Mouse (Mus musculus): Measurements from ENCODE around the gene Gng12. TPM values are rescaled to one million over a fixed set of nuclear protein-coding genes. Genes with fewer than 3 reads are reported as not detected.
"Not testable (repeated sequence)": the region's sequence is repeated elsewhere in the genome, so short reads cannot be mapped to it uniquely, and the experiment has no call there.

Gene Gng12
- polyA plus RNA-seq, 1 experiment = 54.0 TPM

DNA sequence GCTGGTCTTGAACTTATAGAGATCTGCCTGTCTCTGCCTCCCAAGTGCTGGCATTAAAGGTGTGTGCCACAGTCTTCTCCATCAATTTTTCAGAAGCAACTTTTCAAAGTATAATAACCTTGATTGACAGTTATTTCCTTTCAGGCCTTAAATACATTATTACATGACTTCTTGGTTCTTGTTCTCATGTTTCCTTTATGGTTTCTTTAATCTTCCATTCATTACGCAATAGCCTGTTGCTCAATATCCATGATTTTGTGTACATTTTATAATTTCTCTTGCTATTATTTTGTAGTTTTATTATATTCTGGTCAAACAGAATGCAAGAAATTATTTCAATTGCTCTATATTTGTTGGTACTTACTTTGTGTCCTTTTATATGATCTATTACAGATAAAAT lies 29.9 kb upstream of the Gng12 start:
- H3K9me3 ChIP-seq (replicated peaks; ENCODE audit: control insufficient read depth, insufficient read depth, low read length, poor library complexity, severe bottlenecking) = no peaks in the 10 kb centered on the region
- H3K4me1 ChIP-seq (ENCODE audit: control insufficient read depth, insufficient read depth, low read length) = no peaks in the 10 kb centered on the region
- no peaks in the 10 kb centered on the region for H3K27me3 ChIP-seq (ENCODE audit: control insufficient read depth, insufficient read depth, low read length, poor library complexity, severe bottlenecking)
- no peak overlapping the region for H3K4me3 ChIP-seq (ENCODE audit: low read depth, low read length)
- TF ChIP-seq EP300 (IDR thresholded peaks at IDR 0.05; ENCODE audit: insufficient read depth, low read depth, low read length) = no peak
- no peak for TF ChIP-seq POLR2A (IDR thresholded peaks at IDR 0.05; ENCODE audit: insufficient read depth, low read length)
- TF ChIP-seq CTCF (IDR thresholded peaks at IDR 0.05; ENCODE audit: low read depth, low read length) = no peak
- no peak overlapping the region for H3K27ac ChIP-seq (ENCODE audit: insufficient read depth, low read length)
- no peaks in the 10 kb centered on the region for H3K36me3 ChIP-seq (ENCODE audit: control insufficient read depth, insufficient read depth, low read length, poor library complexity, severe bottlenecking)
- no peak overlapping the region for H3K9ac ChIP-seq (ENCODE audit: low read depth, poor library complexity, severe bottlenecking)

DNA sequence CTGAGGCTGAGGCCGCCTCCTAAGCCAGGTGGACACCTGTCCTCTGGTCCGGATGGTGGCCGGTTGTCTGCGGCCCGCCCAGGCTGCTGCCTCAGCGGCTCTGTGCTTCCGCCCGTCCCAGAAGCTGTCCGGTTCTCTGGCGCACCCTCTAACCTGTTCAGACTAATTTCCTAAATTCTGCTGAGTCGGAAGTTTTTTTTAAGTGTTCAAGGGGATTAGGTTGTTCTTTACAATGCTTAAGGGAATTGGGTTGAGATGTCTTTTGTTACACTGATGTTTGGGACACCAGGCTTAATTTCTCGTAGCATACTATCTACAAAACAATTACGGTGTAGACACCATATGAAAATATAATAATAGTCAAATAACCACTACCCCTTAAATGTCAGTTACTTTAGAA lies 19.1 kb upstream of the Gng12 start:
- not testable (repeated sequence) for H3K4me1 ChIP-seq (ENCODE audit: control insufficient read depth, insufficient read depth, low read length); H3K27ac ChIP-seq (ENCODE audit: insufficient read depth, low read length); H3K4me3 ChIP-seq (ENCODE audit: low read depth, low read length); H3K9me3 ChIP-seq (replicated peaks; ENCODE audit: control insufficient read depth, insufficient read depth, low read length, poor library complexity, severe bottlenecking); H3K9ac ChIP-seq (ENCODE audit: low read depth, poor library complexity, severe bottlenecking); H3K36me3 ChIP-seq (ENCODE audit: control insufficient read depth, insufficient read depth, low read length, poor library complexity, severe bottlenecking); H3K27me3 ChIP-seq (ENCODE audit: control insufficient read depth, insufficient read depth, low read length, poor library complexity, severe bottlenecking)

DNA sequence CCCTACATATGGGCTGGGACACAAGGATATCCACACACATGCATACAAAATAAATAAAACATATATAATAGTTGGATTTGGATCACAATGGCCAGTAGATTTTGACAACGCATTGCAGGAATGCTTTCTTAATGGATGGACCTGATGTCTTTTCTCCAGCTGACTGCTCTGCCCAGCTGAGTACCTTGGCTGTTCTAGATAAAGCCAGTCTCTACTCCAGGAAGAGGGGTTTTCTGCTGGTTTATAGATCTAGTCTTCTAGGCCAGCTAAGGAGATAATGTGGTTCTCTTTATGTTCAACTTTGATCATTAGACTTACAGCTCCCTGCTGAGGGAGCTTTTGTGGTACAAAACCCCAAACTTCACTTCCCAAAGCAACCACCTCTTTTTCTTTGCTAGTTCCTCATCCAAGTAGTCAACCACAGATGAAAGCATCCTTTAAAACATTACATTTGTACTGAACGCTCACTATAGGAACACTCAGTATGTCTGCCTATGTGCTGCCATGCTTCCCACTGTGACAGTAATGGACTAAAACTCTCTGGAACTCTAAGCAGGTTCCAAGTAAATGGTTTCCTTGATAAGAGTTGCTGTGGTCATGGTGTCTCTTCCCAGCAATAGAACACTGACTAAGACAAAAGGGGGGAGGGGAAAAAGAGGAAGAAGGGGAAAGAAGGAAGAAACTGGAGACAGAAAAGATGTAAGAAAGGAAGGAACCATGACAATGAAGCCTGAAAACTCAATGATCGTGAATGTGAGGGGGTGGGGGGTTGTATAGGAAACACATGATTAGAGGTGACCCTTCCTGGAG lies 5.6 kb upstream of the Gng12 start:
- Histone ChIP-seq H3K9ac (ENCODE audit: low read depth, poor library complexity, severe bottlenecking) (no peak overlapping the region), H3K27me3 (ENCODE audit: control insufficient read depth, insufficient read depth, low read length, poor library complexity, severe bottlenecking) (no peaks in the 10 kb centered on the region; the same call in none of the 2 replicates), H3K4me3 (ENCODE audit: low read depth, low read length) (no peak overlapping the region), H3K36me3 (ENCODE audit: control insufficient read depth, insufficient read depth, low read length, poor library complexity, severe bottlenecking) (no peaks in the 10 kb centered on the region), H3K4me1 (ENCODE audit: control insufficient read depth, insufficient read depth, low read length) (no peaks in the 10 kb centered on the region), H3K9me3 (replicated peaks; ENCODE audit: control insufficient read depth, insufficient read depth, low read length, poor library complexity, severe bottlenecking) (no peaks in the 10 kb centered on the region), H3K27ac (ENCODE audit: insufficient read depth, low read length) (no peak overlapping the region)
- no peak for TF ChIP-seq EP300 (IDR thresholded peaks at IDR 0.05; ENCODE audit: insufficient read depth, low read depth, low read length)
- no peak for TF ChIP-seq CTCF (IDR thresholded peaks at IDR 0.05; ENCODE audit: low read depth, low read length)
- no peak for TF ChIP-seq POLR2A (IDR thresholded peaks at IDR 0.05; ENCODE audit: insufficient read depth, low read length)

DNA sequence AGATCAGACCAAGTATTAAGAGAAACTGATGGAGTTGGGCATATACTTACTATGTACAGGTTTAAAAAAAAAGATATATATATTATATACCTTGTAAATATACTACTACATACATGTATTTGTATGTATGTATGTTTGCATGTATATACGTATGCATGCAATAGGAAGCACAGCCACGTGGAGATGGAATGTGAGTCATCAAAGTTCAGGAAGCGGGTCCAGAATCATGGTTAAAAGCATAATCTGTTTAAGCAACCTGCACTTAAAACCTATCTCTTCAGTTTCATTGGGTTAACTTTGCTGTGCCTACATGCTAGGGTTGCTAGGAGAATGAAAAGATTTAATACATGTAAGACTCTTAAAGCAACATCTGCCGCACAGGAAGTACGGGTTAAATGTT lies 2.2 kb upstream of the Gng12 start:
- Histone ChIP-seq H3K36me3 (ENCODE audit: control insufficient read depth, insufficient read depth, low read length, poor library complexity, severe bottlenecking) (no peaks in the 10 kb centered on the region), H3K27me3 (ENCODE audit: control insufficient read depth, insufficient read depth, low read length, poor library complexity, severe bottlenecking) (no peaks in the 10 kb centered on the region; the same call in none of the 2 replicates), H3K4me3 (ENCODE audit: low read depth, low read length) (no peak overlapping the region), H3K9me3 (replicated peaks; ENCODE audit: control insufficient read depth, insufficient read depth, low read length, poor library complexity, severe bottlenecking) (no peaks in the 10 kb centered on the region), H3K9ac (ENCODE audit: low read depth, poor library complexity, severe bottlenecking) (no peak overlapping the region), H3K27ac (ENCODE audit: insufficient read depth, low read length) (no peak overlapping the region), H3K4me1 (ENCODE audit: control insufficient read depth, insufficient read depth, low read length) (no peaks in the 10 kb centered on the region)
- TF ChIP-seq EP300 (IDR thresholded peaks at IDR 0.05; ENCODE audit: insufficient read depth, low read depth, low read length) (no peak), POLR2A (IDR thresholded peaks at IDR 0.05; ENCODE audit: insufficient read depth, low read length) (no peak), CTCF (IDR thresholded peaks at IDR 0.05; ENCODE audit: low read depth, low read length) (no peak)

DNA sequence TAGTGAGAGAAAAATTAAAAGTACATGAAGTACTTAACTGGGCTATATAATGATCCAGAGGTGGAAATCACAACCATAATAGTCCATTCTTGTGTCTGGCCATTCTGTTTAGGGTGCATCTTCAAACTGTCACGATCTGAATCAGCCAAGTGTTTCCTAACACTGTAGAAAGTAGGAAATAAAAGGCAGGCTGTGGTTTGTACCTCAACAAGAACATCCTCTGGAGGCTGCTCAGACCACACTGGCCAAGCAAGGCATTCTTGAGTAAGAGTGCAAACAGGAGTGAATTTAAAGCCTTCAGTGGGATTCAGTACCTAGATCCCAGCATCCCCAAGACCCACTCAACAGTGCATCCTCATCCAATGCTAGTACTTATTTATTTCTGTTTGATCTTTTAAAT lies 1.2 kb upstream of the Gng12 start:
- Histone ChIP-seq H3K36me3 (ENCODE audit: control insufficient read depth, insufficient read depth, low read length, poor library complexity, severe bottlenecking) (no peaks in the 10 kb centered on the region), H3K4me3 (ENCODE audit: low read depth, low read length) (no peak overlapping the region), H3K9ac (ENCODE audit: low read depth, poor library complexity, severe bottlenecking) (no peak overlapping the region), H3K27ac (ENCODE audit: insufficient read depth, low read length) (no peak overlapping the region), H3K9me3 (replicated peaks; ENCODE audit: control insufficient read depth, insufficient read depth, low read length, poor library complexity, severe bottlenecking) (no peaks in the 10 kb centered on the region), H3K27me3 (ENCODE audit: control insufficient read depth, insufficient read depth, low read length, poor library complexity, severe bottlenecking) (no peaks in the 10 kb centered on the region; the same call in none of the 2 replicates), H3K4me1 (ENCODE audit: control insufficient read depth, insufficient read depth, low read length) (no peaks in the 10 kb centered on the region)
- TF ChIP-seq CTCF (IDR thresholded peaks at IDR 0.05; ENCODE audit: low read depth, low read length) (no peak), EP300 (IDR thresholded peaks at IDR 0.05; ENCODE audit: insufficient read depth, low read depth, low read length) (no peak), POLR2A (IDR thresholded peaks at IDR 0.05; ENCODE audit: insufficient read depth, low read length) (no peak)

DNA sequence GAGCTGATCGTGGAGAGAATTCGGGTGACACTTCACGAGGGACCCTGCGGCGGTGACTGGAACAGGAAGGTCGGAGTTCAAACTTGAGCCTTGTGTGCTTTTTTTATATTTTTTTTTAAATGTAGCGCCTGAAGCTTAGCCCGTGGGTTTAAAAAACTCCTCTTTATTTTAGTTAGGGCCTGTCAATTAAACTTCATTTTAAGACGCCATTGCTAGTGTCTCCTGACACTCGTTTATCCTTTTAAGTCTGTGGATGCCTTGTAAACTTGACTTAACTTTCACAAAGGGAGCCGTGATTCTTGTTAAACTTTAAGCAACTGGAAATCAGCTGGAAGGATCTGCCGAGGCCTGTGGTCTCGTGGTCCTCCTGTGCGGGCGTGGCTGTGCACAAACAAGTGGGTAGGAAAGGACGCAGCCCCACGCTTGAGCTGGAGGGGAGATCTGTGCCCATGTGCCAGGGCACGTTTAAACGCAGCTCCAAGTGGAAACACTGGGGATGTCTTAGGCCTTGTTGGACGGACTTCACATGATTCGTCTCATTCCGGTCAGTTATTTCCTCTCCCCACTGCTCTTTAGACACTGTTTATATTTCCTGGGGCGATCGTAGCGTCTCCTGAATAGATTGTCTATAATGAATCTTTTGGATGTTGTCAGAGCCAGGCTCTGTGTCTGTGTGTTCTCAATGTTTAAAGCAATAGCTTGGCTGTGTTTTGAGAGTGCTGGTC lies 886 bp downstream of the Gng12 start:
- peak overlapping the region; percentile 93 for H3K9ac ChIP-seq (ENCODE audit: low read depth, poor library complexity, severe bottlenecking)
- no peaks in the 10 kb centered on the region for H3K36me3 ChIP-seq (ENCODE audit: control insufficient read depth, insufficient read depth, low read length, poor library complexity, severe bottlenecking)
- TF ChIP-seq CTCF (IDR thresholded peaks at IDR 0.05; ENCODE audit: low read depth, low read length) (no peak), POLR2A (IDR thresholded peaks at IDR 0.05; ENCODE audit: insufficient read depth, low read length) (no peak), EP300 (IDR thresholded peaks at IDR 0.05; ENCODE audit: insufficient read depth, low read depth, low read length) (no peak)
- peak overlapping the region; percentile 84 for H3K4me3 ChIP-seq (ENCODE audit: low read depth, low read length)
- H3K27me3 ChIP-seq (ENCODE audit: control insufficient read depth, insufficient read depth, low read length, poor library complexity, severe bottlenecking) = no peaks in the 10 kb centered on the region; the same call in 1 of the 2 replicates
- no peaks in the 10 kb centered on the region for H3K9me3 ChIP-seq (replicated peaks; ENCODE audit: control insufficient read depth, insufficient read depth, low read length, poor library complexity, severe bottlenecking)
- no peak overlapping the region for H3K27ac ChIP-seq (ENCODE audit: insufficient read depth, low read length)
- H3K4me1 ChIP-seq (ENCODE audit: control insufficient read depth, insufficient read depth, low read length) = no peaks in the 10 kb centered on the region
